Mouse (Mus musculus) C2C12 (cell line): ENCODE measurements around the gene Guca2a. TPM values are rescaled to one million over a fixed set of nuclear protein-coding genes. Genes with fewer than 3 reads are reported as not detected.

Source experiments
- H3K27me3 ChIP-seq: one replicate; pipeline ENCODE4 v1.6.1; 2011; ENCODE audit not compliant: control insufficient read depth, insufficient read depth, insufficient read length
- H3K36me3 ChIP-seq: one replicate; pipeline ENCODE4 v1.6.1; 2011; ENCODE audit not compliant: control insufficient read depth, insufficient read depth
- H3K4me3 ChIP-seq: one replicate; pipeline ENCODE4 v1.5.1; 2011; ENCODE audit warnings: mild to moderate bottlenecking, control low read depth; ENCODE audit not compliant: poor library complexity, insufficient read depth, severe bottlenecking
- H3K79me2 ChIP-seq: one replicate; pipeline ENCODE4 v1.6.1; 2011; ENCODE audit not compliant: control insufficient read depth, insufficient read depth
- H3K79me3 ChIP-seq: one replicate; pipeline ENCODE4 v1.6.1; 2011; ENCODE audit warnings: low read depth, control low read depth
- H3ac ChIP-seq: one replicate; pipeline ENCODE3; 2011; ENCODE audit warnings: low read depth; ENCODE audit not compliant: control insufficient read depth, insufficient read length
- CEBPB ChIP-seq: IDR thresholded peaks from one replicate; pipeline ENCODE4 v1.6.1; 2011; ENCODE audit warnings: low read depth, mild to moderate bottlenecking, control low read depth, moderate library complexity
- CTCF ChIP-seq: IDR thresholded peaks from one replicate; pipeline ENCODE4 v1.5.1; 2011; ENCODE audit not compliant: control insufficient read depth, insufficient read depth, insufficient read length
- FOSL1 ChIP-seq: IDR thresholded peaks from one replicate; pipeline ENCODE4 v1.8.0; 2011; ENCODE audit warnings: mild to moderate bottlenecking, low read length; ENCODE audit not compliant: poor library complexity, insufficient read depth, severe bottlenecking
- MAX ChIP-seq: IDR thresholded peaks from one replicate; pipeline ENCODE4 v1.6.1; 2011; ENCODE audit warnings: mild to moderate bottlenecking, control low read depth
- MYOD1 ChIP-seq: IDR thresholded peaks from one replicate; pipeline ENCODE4 v1.6.1; 2011; ENCODE audit warnings: low read depth; ENCODE audit not compliant: control insufficient read depth, insufficient read length
- MYOG ChIP-seq: IDR thresholded peaks from one replicate; pipeline ENCODE4 v1.6.1; 2011; ENCODE audit not compliant: control insufficient read depth, insufficient read length; ENCODE audit errors: extremely low read depth
- USF1 ChIP-seq: IDR thresholded peaks from one replicate; pipeline ENCODE4 v1.6.1; 2011; ENCODE audit warnings: low read depth, mild to moderate bottlenecking, control low read depth, moderate library complexity
- polyA plus RNA-seq: library from polyadenylated mRNA; unstranded; fragments of >200 nt; fragmentation: generic; extraction: Trizol; gene quantifications from one replicate; pipeline ENCODE4 v1.2.1, GENCODE M21; 2012; ENCODE audit warnings: missing spikeins

The Guca2a gene
- polyA plus RNA-seq, 1 experiment, result 0.09 TPM

GRCm38 (mm10) chr4:119665166-119665565 lies 27.7 kb downstream of the Guca2a start:
- H3K79me2 ChIP-seq, result no peaks in the 10 kb centered on the region
- TF ChIP-seq USF1 (no peak), CEBPB (no peak), MAX (no peak), MYOD1 (no peak), CTCF (no peak), MYOG (no peak), FOSL1 (no peak)
- H3K79me3 ChIP-seq, result no peaks in the 10 kb centered on the region
- H3K27me3 ChIP-seq, result peaks cover 10% of the 10 kb centered on the region
- no peak overlapping the region for H3K4me3 ChIP-seq
- no peak overlapping the region for H3ac ChIP-seq
- no peaks in the 10 kb centered on the region for H3K36me3 ChIP-seq

GRCm38 (mm10) chr4:119666116-119666515 lies 28.6 kb downstream of the Guca2a start:
- H3K36me3 ChIP-seq, result no peaks in the 10 kb centered on the region
- no peaks in the 10 kb centered on the region for H3K79me3 ChIP-seq
- H3K79me2 ChIP-seq, result no peaks in the 10 kb centered on the region
- peaks cover 16% of the 10 kb centered on the region for H3K27me3 ChIP-seq
- no peak overlapping the region for H3ac ChIP-seq
- TF ChIP-seq MYOD1, result no peak
- TF ChIP-seq USF1, result no peak
- no peak for TF ChIP-seq MYOG
- TF ChIP-seq CEBPB, result no peak
- TF ChIP-seq MAX, result no peak
- TF ChIP-seq FOSL1, result no peak
- no peak overlapping the region for H3K4me3 ChIP-seq

- Histone ChIP-seq H3K27me3 (peaks cover 28% of the 10 kb centered on the region), H3ac (no peak overlapping the region), H3K36me3 (no peaks in the 10 kb centered on the region), H3K79me3 (no peaks in the 10 kb centered on the region), H3K79me2 (no peaks in the 10 kb centered on the region), H3K4me3 (no peak overlapping the region)
- TF ChIP-seq CTCF (peak; percentile 77), MYOG (no peak)
These were observed 29.9 kb downstream of the Guca2a start for GRCm38 (mm10) chr4:119667454-119667853.

- H3ac ChIP-seq, result no peak overlapping the region
- H3K36me3 ChIP-seq, result no peaks in the 10 kb centered on the region
- H3K79me3 ChIP-seq, result no peaks in the 10 kb centered on the region
- H3K79me2 ChIP-seq, result no peaks in the 10 kb centered on the region
- peaks cover 31% of the 10 kb centered on the region for H3K27me3 ChIP-seq
- TF ChIP-seq FOSL1 (no peak), MYOD1 (no peak), MAX (no peak), CTCF (no peak), CEBPB (no peak), MYOG (no peak), USF1 (no peak)
- no peak overlapping the region for H3K4me3 ChIP-seq
These were observed 30.7 kb downstream of the Guca2a start for GRCm38 (mm10) chr4:119668185-119668584.

GRCm38 (mm10) chr4:119668596-119668995 lies 31.1 kb downstream of the Guca2a start:
- Histone ChIP-seq H3ac (no peak overlapping the region), H3K27me3 (peaks cover 33% of the 10 kb centered on the region), H3K79me3 (no peaks in the 10 kb centered on the region), H3K79me2 (no peaks in the 10 kb centered on the region), H3K36me3 (no peaks in the 10 kb centered on the region), H3K4me3 (no peak overlapping the region)
- no peak for TF ChIP-seq MYOD1
- TF ChIP-seq USF1, result no peak
- no peak for TF ChIP-seq FOSL1
- TF ChIP-seq MAX, result no peak
- no peak for TF ChIP-seq MYOG
- no peak for TF ChIP-seq CEBPB
- no peak for TF ChIP-seq CTCF

- H3K4me3 ChIP-seq, result no peak overlapping the region
- no peak for TF ChIP-seq CEBPB
- TF ChIP-seq MYOD1, result no peak
- no peak for TF ChIP-seq CTCF
- no peak for TF ChIP-seq MAX
- TF ChIP-seq FOSL1, result no peak
- TF ChIP-seq MYOG, result no peak
- no peak for TF ChIP-seq USF1
- H3ac ChIP-seq, result no peak overlapping the region
- no peaks in the 10 kb centered on the region for H3K79me3 ChIP-seq
- H3K27me3 ChIP-seq, result peaks cover 36% of the 10 kb centered on the region
- H3K79me2 ChIP-seq, result no peaks in the 10 kb centered on the region
- H3K36me3 ChIP-seq, result no peaks in the 10 kb centered on the region
These were observed 32.1 kb downstream of the Guca2a start for GRCm38 (mm10) chr4:119669356-119670209.
